In the genomic region with DNA sequence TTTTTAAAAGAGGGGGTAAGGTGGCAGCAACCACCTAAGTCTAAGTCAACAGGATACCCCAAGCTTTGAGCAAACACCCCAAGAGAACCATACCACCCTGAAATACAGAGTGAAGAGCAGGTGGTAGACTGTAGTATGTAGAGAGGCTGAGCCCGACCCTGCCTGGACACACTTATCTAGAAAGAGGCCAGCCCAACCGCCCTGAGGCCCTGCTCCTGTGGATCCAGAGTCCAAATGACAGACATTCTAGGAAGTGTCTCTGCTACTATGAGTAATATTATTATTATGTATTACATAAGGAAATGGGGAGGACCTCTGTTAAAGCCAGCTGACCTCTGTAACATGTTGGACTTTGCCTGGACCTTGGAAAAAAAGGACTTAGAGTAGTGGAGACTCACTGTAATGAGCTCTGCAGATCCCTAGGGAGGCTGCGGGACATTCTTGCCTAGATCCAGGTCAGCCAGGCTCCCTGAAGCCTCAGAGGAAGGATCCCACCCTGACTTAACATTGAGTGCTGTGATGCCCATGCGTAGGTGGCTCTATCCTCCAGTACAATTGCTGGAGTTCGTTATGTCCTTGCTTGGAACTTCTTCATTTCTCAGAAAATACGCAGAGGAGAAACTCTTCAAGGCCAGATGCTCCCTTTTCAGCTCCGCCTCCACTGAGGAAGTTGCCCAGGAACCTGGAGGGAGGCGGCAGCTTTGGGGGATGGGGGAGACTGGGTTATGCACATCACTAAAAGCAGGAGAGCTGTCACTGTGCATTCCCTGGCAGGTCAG, we compare ENCODE assay signal across 15 mouse cellular contexts. TPM values are rescaled to one million over a fixed set of nuclear protein-coding genes. Genes with fewer than 3 reads are reported as not detected.
DNase-seq lines count a peak whose midpoint lies in the region; ATAC-seq and TF ChIP-seq lines count a peak whose summit lies in the region.
"Had no signal": no experiment of that assay in that cellular context is flagged by ENCODE, and none has a peak within 500 bp of the region (broad histone marks: within the 10 kb centered on the region; RNA-seq: fewer than 3 reads in every experiment).

No protein-coding gene starts in this region.

- H3K4me3 ChIP-seq in heart, postnatal 0 days (ENCODE audit: low read depth, low read length): no peak overlapping the region
- no peak overlapping the region for H3K4me3 ChIP-seq in liver, embryonic 15.5 days (replicated peaks)
- H3K4me3 ChIP-seq in liver, embryonic 12.5 days: no peak overlapping the region
- H3K4me3 ChIP-seq: embryonic facial prominence, embryonic 10.5 days; forebrain, embryonic 10.5 days; liver, embryonic 13.5 days; midbrain, embryonic 10.5 days had no signal

- peak; percentile 39 for DNase-seq in heart, postnatal 0 days (ENCODE audit: low spot score)
- DNase-seq in heart, postnatal 4 days: no peak
- peak; percentile 59 for DNase-seq in right cerebral cortex, postnatal 25 days
- no peak for DNase-seq in spleen, postnatal 36 days (ENCODE audit: low spot score in 2 of 2)
- DNase-seq in adrenal gland, postnatal 10 days: no peak
- DNase-seq: adrenal gland, adult 2 months; cerebellum, adult 11-12 months; liver, embryonic 13.5 days; thymus, postnatal 36 days had no signal

- no peaks in the 10 kb centered on the region for H3K36me3 ChIP-seq in heart, postnatal 0 days (replicated peaks; ENCODE audit: control insufficient read depth, insufficient read depth, low read length)
- H3K36me3 ChIP-seq in liver, embryonic 15.5 days (replicated peaks): no peaks in the 10 kb centered on the region
- H3K36me3 ChIP-seq in liver, embryonic 12.5 days: no peaks in the 10 kb centered on the region
- H3K36me3 ChIP-seq: embryonic facial prominence, embryonic 10.5 days; forebrain, embryonic 10.5 days; liver, embryonic 13.5 days; midbrain, embryonic 10.5 days had no signal

- TF ChIP-seq EP300 in heart, postnatal 0 days (IDR thresholded peaks at IDR 0.05; ENCODE audit: low read depth): no peak

- no peak overlapping the region for H3K27ac ChIP-seq in heart, postnatal 0 days (ENCODE audit: low read depth)
- no peak overlapping the region for H3K27ac ChIP-seq in liver, embryonic 15.5 days (replicated peaks)
- H3K27ac ChIP-seq in liver, embryonic 12.5 days: no peak overlapping the region
- H3K27ac ChIP-seq: embryonic facial prominence, embryonic 10.5 days; forebrain, embryonic 10.5 days; liver, embryonic 13.5 days; midbrain, embryonic 10.5 days had no signal

- WGBS in heart, postnatal 0 days: 38% methylated on average over 8 of the region's 8 CpGs
- WGBS in liver, embryonic 15.5 days (ENCODE audit: insufficient replicate concordance): 24% methylated on average over 8 of the region's 8 CpGs
- 28% methylated on average over 8 of the region's 8 CpGs for WGBS in liver, embryonic 12.5 days (ENCODE audit: insufficient replicate concordance)

- peak; percentile 33; the same call in 1 of the 2 replicates for ATAC-seq in heart, postnatal 0 days (ENCODE audit: insufficient read depth, low read depth)
- 0 out of 2 replicates have a peak, but pooled peaks have one; percentile 7 for ATAC-seq in liver, embryonic 15.5 days (ENCODE audit: insufficient read depth)
- ATAC-seq in liver, embryonic 12.5 days: no peak
- ATAC-seq in common myeloid progenitor, adult 5-6 weeks (replicated peaks; ENCODE audit: low read depth, poor library complexity, severe bottlenecking): peak; percentile 51

- no peaks in the 10 kb centered on the region for H3K9me3 ChIP-seq in heart, postnatal 0 days (replicated peaks; ENCODE audit: control insufficient read depth, low read length)
- no peaks in the 10 kb centered on the region for H3K9me3 ChIP-seq in liver, embryonic 15.5 days (replicated peaks)
- no peaks in the 10 kb centered on the region for H3K9me3 ChIP-seq in liver, embryonic 12.5 days (replicated peaks)
- H3K9me3 ChIP-seq: embryonic facial prominence, embryonic 10.5 days; forebrain, embryonic 10.5 days; liver, embryonic 13.5 days; midbrain, embryonic 10.5 days had no signal

- no peak for TF ChIP-seq CTCF in heart, postnatal 0 days (IDR thresholded peaks at IDR 0.05; ENCODE audit: low read depth)

- peaks cover 6% of the 10 kb centered on the region; the same call in 1 of the 2 replicates for H3K4me1 ChIP-seq in heart, postnatal 0 days (ENCODE audit: control insufficient read depth, insufficient read depth)
- H3K4me1 ChIP-seq in liver, embryonic 15.5 days (replicated peaks): peaks cover 17% of the 10 kb centered on the region
- peaks cover 15% of the 10 kb centered on the region; the same call in 1 of the 2 replicates for H3K4me1 ChIP-seq in liver, embryonic 12.5 days

- H3K9ac ChIP-seq in heart, postnatal 0 days (replicated peaks; ENCODE audit: low read depth, low read length): no peak overlapping the region
- no peak overlapping the region for H3K9ac ChIP-seq in liver, embryonic 15.5 days
- no peak overlapping the region for H3K9ac ChIP-seq in liver, embryonic 12.5 days
- H3K9ac ChIP-seq: liver, embryonic 13.5 days had no signal

- no peak overlapping the region for H3K4me2 ChIP-seq in heart, postnatal 0 days (ENCODE audit: low read depth, low read length)
- H3K4me2 ChIP-seq in liver, embryonic 15.5 days: no peak overlapping the region
- H3K4me2 ChIP-seq in liver, embryonic 12.5 days: no peak overlapping the region
- H3K4me2 ChIP-seq: liver, embryonic 13.5 days had no signal

- no peaks in the 10 kb centered on the region for H3K27me3 ChIP-seq in heart, postnatal 0 days (ENCODE audit: control insufficient read depth, insufficient read depth, low read length)
- H3K27me3 ChIP-seq in liver, embryonic 15.5 days: no peaks in the 10 kb centered on the region
- H3K27me3 ChIP-seq in liver, embryonic 12.5 days (replicated peaks): no peaks in the 10 kb centered on the region
- H3K27me3 ChIP-seq: liver, embryonic 13.5 days had no signal

RNA-seq across cellular contexts. Expression of a gene that starts 25.7 kb away (rescaled TPM):
- total RNA-seq in heart, postnatal 0 days (2014; rRNA removed; ENCODE audit: low replicate concordance): 438 and 442 TPM in 2 replicates
- 87.9 and 92.0 TPM in 2 replicates for polyA plus RNA-seq in heart, postnatal 0 days (2015; fragmentation: Nextera tagmentation; extraction: Ambion mirVana)
- total RNA-seq in heart, postnatal 4 days (2021): 100 to 1,000 TPM; 198 to 215 TPM
- polyA plus RNA-seq in liver, embryonic 15.5 days (2015; fragmentation: Nextera tagmentation; extraction: Ambion mirVana): 18.4 and 19.3 TPM in 2 replicates
- polyA plus RNA-seq in liver, embryonic 12.5 days (2016; fragmentation: Nextera tagmentation; extraction: Ambion mirVana): 17.1 and 19.4 TPM in 2 replicates
- 84.9 and 97.8 TPM in 2 replicates for total RNA-seq in common myeloid progenitor, adult 5-6 weeks (2017)
- 100 to 1,000 TPM; 253 to 281 TPM for total RNA-seq in adrenal gland, postnatal 10 days (2021)

RNA-seq across cellular contexts. Expression of a gene that starts 41.0 kb away (rescaled TPM):
- 11.5 and 12.1 TPM in 2 replicates for total RNA-seq in heart, postnatal 0 days (2014; rRNA removed; ENCODE audit: low replicate concordance)
- 6.2 and 6.9 TPM in 2 replicates for polyA plus RNA-seq in heart, postnatal 0 days (2015; fragmentation: Nextera tagmentation; extraction: Ambion mirVana)
- total RNA-seq in heart, postnatal 4 days (2021): 10 to 100 TPM; 10.2 to 11.0 TPM
- 10.5 and 11.4 TPM in 2 replicates for polyA plus RNA-seq in liver, embryonic 15.5 days (2015; fragmentation: Nextera tagmentation; extraction: Ambion mirVana)
- polyA plus RNA-seq in liver, embryonic 12.5 days (2016; fragmentation: Nextera tagmentation; extraction: Ambion mirVana): 23.9 and 25.5 TPM in 2 replicates
- total RNA-seq in common myeloid progenitor, adult 5-6 weeks (2017): 29.2 and 32.2 TPM in 2 replicates
- 10 to 100 TPM; 13.2 to 14.9 TPM for total RNA-seq in adrenal gland, postnatal 10 days (2021)

Comparison
In these comparisons a context has a peak if more than half of its experiments do, and no peak if none do; other contexts are left out.
1. DNase-seq: peak in heart, postnatal 0 days (single experiment) and right cerebral cortex, postnatal 25 days (single experiment); none in heart, postnatal 4 days (single experiment), spleen, postnatal 36 days (0 of 2) and adrenal gland, postnatal 10 days (single experiment).